In genomic region chr10:59799303-59800044, GRCm38 (mm10) we compare ENCODE assay signal across 9 mouse cellular contexts.
DNase-seq lines count a peak whose midpoint lies in the region; ATAC-seq lines count a peak whose summit lies in the region.
"Had no signal": no experiment of that assay in that cellular context is flagged by ENCODE, and none has a peak within 500 bp of the region (broad histone marks: within the 10 kb centered on the region; RNA-seq: fewer than 3 reads in every experiment).

No protein-coding gene starts in this region.

- no peak for DNase-seq in heart, adult 9 months (ENCODE audit: low spot score in 2 of 2)
- peak; percentile 53 for DNase-seq in MN1 (ENCODE audit: low spot score)
- DNase-seq in heart, postnatal 10 days: peak; percentile 39
- DNase-seq in layer of hippocampus, adult 11-12 months (ENCODE audit: low spot score): no peak
- DNase-seq in c-Kit-positive CD71-positive TER-119-positive erythroid progenitor cells, embryonic 14.5 days (ENCODE audit: low spot score): no peak
- DNase-seq in cerebellum, adult 9-10 months: no peak

- 35% methylated on average over 13 of the region's 13 CpGs for WGBS in heart, embryonic 12.5 days
- 70% methylated on average over 13 of the region's 13 CpGs for WGBS in liver, embryonic 16.5 days (ENCODE audit: insufficient replicate concordance)

- H3K4me3 ChIP-seq in heart, embryonic 12.5 days: no peak overlapping the region
- H3K4me3 ChIP-seq in liver, embryonic 16.5 days (ENCODE audit: low read depth, low read length): no peak overlapping the region
- H3K4me3 ChIP-seq: left cerebral cortex, adult 2 months had no signal

- H3K36me3 ChIP-seq in heart, embryonic 12.5 days: no peaks in the 10 kb centered on the region; the same call in 1 of the 2 replicates
- peaks cover 4% of the 10 kb centered on the region; the same call in 1 of the 2 replicates for H3K36me3 ChIP-seq in liver, embryonic 16.5 days (ENCODE audit: control insufficient read depth, insufficient read depth)

- H3K9me3 ChIP-seq in heart, embryonic 12.5 days (replicated peaks): no peaks in the 10 kb centered on the region; the same call in 1 of the 2 replicates
- no peaks in the 10 kb centered on the region for H3K9me3 ChIP-seq in liver, embryonic 16.5 days (replicated peaks; ENCODE audit: control insufficient read depth, low read length)

- peak; percentile 75; the same call in 1 of the 2 replicates for ATAC-seq in heart, embryonic 12.5 days (ENCODE audit: insufficient number of reproducible peaks, low FRiP score)
- ATAC-seq in liver, embryonic 16.5 days (ENCODE audit: low read depth): no peak

- H3K9ac ChIP-seq in heart, embryonic 12.5 days: no peak overlapping the region; the same call in 1 of the 2 replicates
- H3K9ac ChIP-seq in liver, embryonic 16.5 days (ENCODE audit: low read depth, low read length): peak overlapping the region; percentile 32

- no peak overlapping the region for H3K4me2 ChIP-seq in heart, embryonic 12.5 days
- 0 out of 2 replicates have a peak overlapping the region, but pooled peaks have one; percentile 4 for H3K4me2 ChIP-seq in liver, embryonic 16.5 days (ENCODE audit: low read depth, low read length)

- peaks cover 35% of the 10 kb centered on the region for H3K4me1 ChIP-seq in heart, embryonic 12.5 days (replicated peaks)
- H3K4me1 ChIP-seq in liver, embryonic 16.5 days (ENCODE audit: control insufficient read depth, low read depth, low read length): peaks cover 42% of the 10 kb centered on the region

- no peaks in the 10 kb centered on the region for H3K27me3 ChIP-seq in heart, embryonic 12.5 days (replicated peaks)
- no peaks in the 10 kb centered on the region for H3K27me3 ChIP-seq in liver, embryonic 16.5 days (ENCODE audit: control insufficient read depth, insufficient read depth, low read depth, low read length)

- intact Hi-C loops in heart, postnatal 10 days (cut with DNase I): no loop called here

- H3K27ac ChIP-seq in heart, embryonic 12.5 days (ENCODE audit: poor library complexity, severe bottlenecking): no peak overlapping the region
- peak overlapping the region; percentile 94; the same call in 1 of the 2 replicates for H3K27ac ChIP-seq in liver, embryonic 16.5 days (ENCODE audit: low read length)
- H3K27ac ChIP-seq: left cerebral cortex, adult 2 months had no signal

Comparison
In these comparisons a context has a peak if more than half of its experiments do, and no peak if none do; other contexts are left out.
1. DNase-seq: peak in MN1 (single experiment) and heart, postnatal 10 days (2 of 2); none in heart, adult 9 months (0 of 2), layer of hippocampus, adult 11-12 months (single experiment), c-Kit-positive CD71-positive TER-119-positive erythroid progenitor cells, embryonic 14.5 days (single experiment) and cerebellum, adult 9-10 months (single experiment).